Mouse (Mus musculus): ENCODE measurements around the gene Zfp638. TPM values are rescaled to one million over a fixed set of nuclear protein-coding genes. Genes with fewer than 3 reads are reported as not detected.
A peak's percentile ranks its signal among the peaks of the same experiment; 100 is the strongest.
"Not testable (repeated sequence)": the region's sequence is repeated elsewhere in the genome, so short reads cannot be mapped to it uniquely, and the experiment has no call there.

Zfp638 gene
- 16.7 and 22.3 TPM in 2 replicates for polyA plus RNA-seq (2015; fragmentation: Nextera tagmentation; extraction: Ambion mirVana)

GRCm38 (mm10) chr6:83866954-83867597, at the start of gene Zfp638:
Zfp638 (plus strand) TSS chr6:83867109.
- DNase-seq (peak; percentile 93), ATAC-seq (ENCODE audit: low read depth) (peak; percentile 96)
- Histone ChIP-seq H3K36me3 (no peaks in the 10 kb centered on the region), H3K27ac (peak within 1 kb of the TSS; percentile 55; the same call in 1 of the 2 replicates), H3K9ac (peak within 1 kb of the TSS; percentile 76), H3K27me3 (0 out of 2 replicates have a peak, but pooled peaks cover 8% of the 10 kb centered on the region), H3K4me2 (peak within 1 kb of the TSS; percentile 99), H3K9me3 (replicated peaks) (no peaks in the 10 kb centered on the region), H3K4me1 (replicated peaks) (peaks cover 19% of the 10 kb centered on the region), H3K4me3 (replicated peaks) (peak within 1 kb of the TSS; percentile 68)
- under 1% methylated on average over 50 of the region's 50 CpGs for WGBS (ENCODE audit: insufficient replicate concordance)

GRCm38 (mm10) chr6:83818996-83819395, 47.9 kb upstream of the Zfp638 start:
- Histone ChIP-seq H3K36me3 (peaks cover under 1% of the 10 kb centered on the region), H3K9ac (no peak overlapping the region), H3K4me2 (no peak overlapping the region), H3K4me3 (replicated peaks) (no peak overlapping the region), H3K27ac (no peak overlapping the region), H3K9me3 (replicated peaks) (no peaks in the 10 kb centered on the region), H3K4me1 (replicated peaks) (no peaks in the 10 kb centered on the region), H3K27me3 (no peaks in the 10 kb centered on the region)
- no peak for DNase-seq
- WGBS (ENCODE audit: insufficient replicate concordance) = 68% methylated on average over 1 of the region's 1 CpGs
- ATAC-seq (ENCODE audit: low read depth) = no peak

GRCm38 (mm10) chr6:83820727-83821515, 46.0 kb upstream of the Zfp638 start:
- Histone ChIP-seq H3K4me2 (no peak overlapping the region), H3K9ac (no peak overlapping the region), H3K9me3 (replicated peaks) (no peaks in the 10 kb centered on the region), H3K4me3 (replicated peaks) (no peak overlapping the region), H3K4me1 (replicated peaks) (no peaks in the 10 kb centered on the region), H3K27me3 (no peaks in the 10 kb centered on the region), H3K36me3 (no peaks in the 10 kb centered on the region), H3K27ac (no peak overlapping the region)
- no peak for DNase-seq
- WGBS (ENCODE audit: insufficient replicate concordance) = 65% methylated on average over 2 of the region's 2 CpGs
- no peak for ATAC-seq (ENCODE audit: low read depth)

GRCm38 (mm10) chr6:83821856-83822255, 45.1 kb upstream of the Zfp638 start:
- WGBS (ENCODE audit: insufficient replicate concordance) = 77% methylated on average over 2 of the region's 2 CpGs
- Histone ChIP-seq H3K9me3 (replicated peaks) (no peaks in the 10 kb centered on the region), H3K36me3 (no peaks in the 10 kb centered on the region), H3K4me1 (replicated peaks) (no peaks in the 10 kb centered on the region), H3K4me3 (replicated peaks) (no peak overlapping the region), H3K27me3 (no peaks in the 10 kb centered on the region), H3K9ac (no peak overlapping the region), H3K27ac (no peak overlapping the region), H3K4me2 (no peak overlapping the region)
- ATAC-seq (ENCODE audit: low read depth) (no peak), DNase-seq (no peak)

GRCm38 (mm10) chr6:83830941-83831605, 35.8 kb upstream of the Zfp638 start:
- H3K36me3 ChIP-seq = no peaks in the 10 kb centered on the region
- WGBS (ENCODE audit: insufficient replicate concordance) = 4% methylated on average over 35 of the region's 35 CpGs
- peaks cover 20% of the 10 kb centered on the region for H3K4me1 ChIP-seq (replicated peaks)
- H3K27ac ChIP-seq = peak overlapping the region; percentile 66
- no peaks in the 10 kb centered on the region for H3K9me3 ChIP-seq (replicated peaks)
- H3K4me2 ChIP-seq = peak overlapping the region; percentile 94
- no peaks in the 10 kb centered on the region for H3K27me3 ChIP-seq
- ATAC-seq (ENCODE audit: low read depth) (no peak), DNase-seq (no peak)
- H3K9ac ChIP-seq = peak overlapping the region; percentile 79
- H3K4me3 ChIP-seq (replicated peaks) = peak overlapping the region; percentile 69

GRCm38 (mm10) chr6:83831606-83832123, 35.2 kb upstream of the Zfp638 start, which contains the start of gene Paip2b:
Paip2b (minus strand) TSS chr6:83831741.
- Histone ChIP-seq H3K36me3 (no peaks in the 10 kb centered on the region), H3K4me2 (peak within 1 kb of the TSS; percentile 94), H3K4me3 (replicated peaks) (peak within 1 kb of the TSS; percentile 69), H3K9me3 (replicated peaks) (no peaks in the 10 kb centered on the region), H3K4me1 (replicated peaks) (peaks cover 20% of the 10 kb centered on the region), H3K27me3 (no peaks in the 10 kb centered on the region), H3K9ac (peak within 1 kb of the TSS; percentile 79), H3K27ac (peak within 1 kb of the TSS; percentile 66)
- peak; percentile 97 for DNase-seq
- under 1% methylated on average over 37 of the region's 37 CpGs for WGBS (ENCODE audit: insufficient replicate concordance)
- peak; percentile 97 for ATAC-seq (ENCODE audit: low read depth)

- H3K9me3 ChIP-seq (replicated peaks); ATAC-seq (ENCODE audit: low read depth); DNase-seq; H3K27me3 ChIP-seq; H3K36me3 ChIP-seq: not testable (repeated sequence)
- WGBS (ENCODE audit: insufficient replicate concordance) = 70% methylated on average over 1 of the region's 1 CpGs
- Histone ChIP-seq H3K4me1 (replicated peaks) (peaks cover 20% of the 10 kb centered on the region), H3K4me3 (replicated peaks) (peak overlapping the region; percentile 39), H3K4me2 (peak overlapping the region; percentile 94), H3K27ac (peak overlapping the region; percentile 55; the same call in 1 of the 2 replicates), H3K9ac (peak overlapping the region; percentile 47)
These were observed 34.5 kb upstream of the Zfp638 start for GRCm38 (mm10) chr6:83832393-83832792.

GRCm38 (mm10) chr6:83836826-83837225, 30.1 kb upstream of the Zfp638 start:
- H3K4me2 ChIP-seq = no peak overlapping the region
- no peak overlapping the region for H3K4me3 ChIP-seq (replicated peaks)
- no peak overlapping the region for H3K27ac ChIP-seq
- no peaks in the 10 kb centered on the region for H3K27me3 ChIP-seq
- DNase-seq (no peak), ATAC-seq (ENCODE audit: low read depth) (no peak)
- H3K36me3 ChIP-seq = no peaks in the 10 kb centered on the region
- no peak overlapping the region for H3K9ac ChIP-seq
- 66% methylated on average over 2 of the region's 2 CpGs for WGBS (ENCODE audit: insufficient replicate concordance)
- H3K4me1 ChIP-seq (replicated peaks) = peaks cover 5% of the 10 kb centered on the region; the same call in 1 of the 2 replicates
- no peaks in the 10 kb centered on the region for H3K9me3 ChIP-seq (replicated peaks)

GRCm38 (mm10) chr6:83838046-83838445, 28.9 kb upstream of the Zfp638 start:
- WGBS (ENCODE audit: insufficient replicate concordance) = 49% methylated on average over 2 of the region's 2 CpGs
- no peak overlapping the region for H3K4me2 ChIP-seq
- no peaks in the 10 kb centered on the region for H3K27me3 ChIP-seq
- no peak for ATAC-seq (ENCODE audit: low read depth)
- no peaks in the 10 kb centered on the region for H3K36me3 ChIP-seq
- H3K4me3 ChIP-seq (replicated peaks) = no peak overlapping the region
- H3K4me1 ChIP-seq (replicated peaks) = no peaks in the 10 kb centered on the region
- no peaks in the 10 kb centered on the region for H3K9me3 ChIP-seq (replicated peaks)
- DNase-seq = no peak
- no peak overlapping the region for H3K27ac ChIP-seq
- H3K9ac ChIP-seq = no peak overlapping the region

GRCm38 (mm10) chr6:83840086-83840485, 26.8 kb upstream of the Zfp638 start:
- DNase-seq (no peak), ATAC-seq (ENCODE audit: low read depth) (no peak)
- Histone ChIP-seq H3K4me1 (replicated peaks) (no peaks in the 10 kb centered on the region), H3K27ac (no peak overlapping the region), H3K36me3 (no peaks in the 10 kb centered on the region), H3K4me2 (no peak overlapping the region), H3K4me3 (replicated peaks) (no peak overlapping the region), H3K9ac (no peak overlapping the region), H3K9me3 (replicated peaks) (no peaks in the 10 kb centered on the region), H3K27me3 (no peaks in the 10 kb centered on the region)
- WGBS (ENCODE audit: insufficient replicate concordance) = 72% methylated on average over 6 of the region's 6 CpGs

- H3K36me3 ChIP-seq = no peaks in the 10 kb centered on the region
These were observed 22.0 kb upstream of the Zfp638 start for GRCm38 (mm10) chr6:83844913-83845312.

More at GRCm38 (mm10) chr6:83844913-83845312, 22.0 kb upstream of the Zfp638 start:
- 69% methylated on average over 10 of the region's 10 CpGs for WGBS (ENCODE audit: insufficient replicate concordance)
- Histone ChIP-seq H3K4me3 (replicated peaks) (no peak overlapping the region), H3K27ac (no peak overlapping the region), H3K4me1 (replicated peaks) (no peaks in the 10 kb centered on the region), H3K27me3 (no peaks in the 10 kb centered on the region), H3K9me3 (replicated peaks) (no peaks in the 10 kb centered on the region), H3K9ac (no peak overlapping the region), H3K4me2 (no peak overlapping the region)
- ATAC-seq (ENCODE audit: low read depth) = no peak
- DNase-seq = no peak
